In genomic region chr7:64533374-64533773, GRCm38 (mm10) we compare ENCODE assay signal across 18 mouse cellular contexts. TPM values are rescaled to one million over a fixed set of nuclear protein-coding genes. Genes with fewer than 3 reads are reported as not detected.
A peak's percentile ranks its signal among the peaks of the same experiment; 100 is the strongest.
DNase-seq lines count a peak whose midpoint lies in the region; ATAC-seq lines count a peak whose summit lies in the region.
"Had no signal": no experiment of that assay in that cellular context is flagged by ENCODE, and none has a peak within 500 bp of the region (broad histone marks: within the 10 kb centered on the region; RNA-seq: fewer than 3 reads in every experiment).

No protein-coding gene starts in this region.

- H3K4me3 ChIP-seq in hindbrain, embryonic 10.5 days: no peak overlapping the region
- H3K4me3 ChIP-seq in midbrain, embryonic 11.5 days (ENCODE audit: low read depth, low read length): no peak overlapping the region
- no peak overlapping the region for H3K4me3 ChIP-seq in neural tube, embryonic 14.5 days (ENCODE audit: low read depth, low read length)
- H3K4me3 ChIP-seq: heart, embryonic 12.5 days had no signal

- peaks cover 23% of the 10 kb centered on the region for H3K4me1 ChIP-seq in hindbrain, embryonic 10.5 days (replicated peaks)
- no peaks in the 10 kb centered on the region for H3K4me1 ChIP-seq in midbrain, embryonic 11.5 days (ENCODE audit: control insufficient read depth, insufficient read depth, low read length)
- peaks cover 4% of the 10 kb centered on the region; the same call in 1 of the 2 replicates for H3K4me1 ChIP-seq in neural tube, embryonic 14.5 days (ENCODE audit: control insufficient read depth, insufficient read depth, low read length)
- H3K4me1 ChIP-seq: heart, embryonic 12.5 days had no signal

- peaks cover 9% of the 10 kb centered on the region; the same call in 1 of the 2 replicates for H3K9me3 ChIP-seq in hindbrain, embryonic 10.5 days
- H3K9me3 ChIP-seq in midbrain, embryonic 11.5 days (ENCODE audit: control insufficient read depth, low read length): no peaks in the 10 kb centered on the region
- no peaks in the 10 kb centered on the region for H3K9me3 ChIP-seq in neural tube, embryonic 14.5 days (ENCODE audit: control insufficient read depth, low read length)

- peak; percentile 46 for ATAC-seq in midbrain, embryonic 11.5 days (ENCODE audit: low FRiP score)
- ATAC-seq in neural tube, embryonic 14.5 days (ENCODE audit: low read depth): peak; percentile 48; the same call in 1 of the 2 replicates
- ATAC-seq: Patski had no signal

- H3K27ac ChIP-seq in hindbrain, embryonic 10.5 days: peak overlapping the region; percentile 69
- H3K27ac ChIP-seq in midbrain, embryonic 11.5 days (ENCODE audit: low read depth, low read length): no peak overlapping the region; the same call in 1 of the 2 replicates
- peak overlapping the region; percentile 57; the same call in 1 of the 2 replicates for H3K27ac ChIP-seq in neural tube, embryonic 14.5 days (ENCODE audit: low read depth, low read length)

- no peak overlapping the region for H3K9ac ChIP-seq in midbrain, embryonic 11.5 days (ENCODE audit: low read length)
- no peak overlapping the region for H3K9ac ChIP-seq in neural tube, embryonic 14.5 days (replicated peaks; ENCODE audit: low read depth, low read length)
- H3K9ac ChIP-seq: heart, embryonic 12.5 days; lung, embryonic 14.5 days had no signal

- no peaks in the 10 kb centered on the region for H3K27me3 ChIP-seq in hindbrain, embryonic 10.5 days (ENCODE audit: insufficient read depth, poor library complexity, severe bottlenecking)
- no peaks in the 10 kb centered on the region for H3K27me3 ChIP-seq in midbrain, embryonic 11.5 days (ENCODE audit: control insufficient read depth, insufficient read depth, low read length)
- no peaks in the 10 kb centered on the region for H3K27me3 ChIP-seq in neural tube, embryonic 14.5 days (ENCODE audit: control insufficient read depth, insufficient read depth, low read length)
- H3K27me3 ChIP-seq: heart, embryonic 12.5 days had no signal

- peak; percentile 74 for DNase-seq in heart, adult 11 months
- no peak for DNase-seq in heart, adult 8-10 months (ENCODE audit: low spot score)
- DNase-seq in hindbrain, embryonic 10.5 days (ENCODE audit: low spot score): no peak
- peak; percentile 82 for DNase-seq in midbrain, embryonic 11.5 days (ENCODE audit: low spot score, missing footprints)
- no peak for DNase-seq in left cerebral cortex, adult 9 months (ENCODE audit: low spot score in 2 of 2)
- DNase-seq in lung, postnatal 14 days: no peak
- DNase-seq in B cell, adult 2 months: no peak
- DNase-seq: cerebellum, postnatal 25 days; gastrocnemius, postnatal 25 days; heart, postnatal 36 days; kidney, adult 2 months; lung, embryonic 14.5 days; thymus, postnatal 14 days had no signal

- 67% methylated on average over 6 of the region's 6 CpGs for WGBS in hindbrain, embryonic 10.5 days
- 56% methylated on average over 6 of the region's 6 CpGs for WGBS in midbrain, embryonic 11.5 days
- 40% methylated on average over 6 of the region's 6 CpGs for WGBS in neural tube, embryonic 14.5 days

- no peak overlapping the region for H3K4me2 ChIP-seq in midbrain, embryonic 11.5 days
- H3K4me2 ChIP-seq in neural tube, embryonic 14.5 days (ENCODE audit: low read depth, low read length): no peak overlapping the region
- H3K4me2 ChIP-seq: heart, embryonic 12.5 days; liver, embryonic 11.5 days; lung, embryonic 14.5 days had no signal

- peaks cover 18% of the 10 kb centered on the region for H3K36me3 ChIP-seq in hindbrain, embryonic 10.5 days
- no peaks in the 10 kb centered on the region for H3K36me3 ChIP-seq in midbrain, embryonic 11.5 days (ENCODE audit: control insufficient read depth, insufficient read depth, low read length)
- H3K36me3 ChIP-seq in neural tube, embryonic 14.5 days (ENCODE audit: control insufficient read depth, insufficient read depth, low read length): no peaks in the 10 kb centered on the region
- H3K36me3 ChIP-seq: heart, embryonic 12.5 days had no signal

RNA-seq across cellular contexts. Expression of gene Apba2, which starts 31.9 kb away (rescaled TPM):
- total RNA-seq in heart, adult 8-10 months (2022): 1 to 10 TPM; 1.1 to 1.9 (median 1.4) TPM
- 59.1 and 88.9 TPM in 2 replicates for polyA plus RNA-seq in hindbrain, embryonic 10.5 days (2016; fragmentation: Nextera tagmentation; extraction: Ambion mirVana)
- polyA plus RNA-seq in midbrain, embryonic 11.5 days (2014; fragmentation: Nextera tagmentation; extraction: Ambion mirVana): 68.3 and 82.4 TPM in 2 replicates
- 166 and 171 TPM in 2 replicates for polyA plus RNA-seq in neural tube, embryonic 14.5 days (2014; fragmentation: Nextera tagmentation; extraction: Ambion mirVana)
- total RNA-seq: megakaryocyte, adult 5-6 weeks had no signal
- polyA plus RNA-seq: Patski had no signal

Comparison
In these comparisons a context has a peak if more than half of its experiments do, and no peak if none do; other contexts are left out.
1. DNase-seq: peak in heart, adult 11 months (single experiment) and midbrain, embryonic 11.5 days (single experiment); none in heart, adult 8-10 months (single experiment), hindbrain, embryonic 10.5 days (single experiment), left cerebral cortex, adult 9 months (0 of 2), lung, postnatal 14 days (single experiment) and B cell, adult 2 months (0 of 2).